Mouse (Mus musculus): Measurements from ENCODE around the gene Ppp1r11.

The Ppp1r11 gene

DNA sequence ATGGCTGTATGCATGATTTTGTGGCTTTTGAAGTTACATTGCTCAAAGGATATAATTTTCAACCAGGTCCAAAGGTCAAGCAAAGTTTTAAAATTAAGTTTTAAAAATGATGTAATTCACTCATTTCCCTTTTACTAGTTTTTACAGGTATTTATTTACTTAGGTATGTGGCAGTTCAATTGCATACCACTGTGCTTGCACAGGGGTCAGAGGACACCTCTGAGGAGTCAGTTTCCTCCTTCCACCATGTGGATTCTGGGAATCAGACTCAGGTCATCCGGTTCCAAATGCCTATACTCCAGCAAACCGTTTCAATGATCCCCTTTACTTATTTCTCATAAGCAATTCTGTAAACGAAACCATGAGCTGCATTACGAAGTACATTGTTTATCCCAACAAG lies 28.8 kb downstream of the Ppp1r11 start:
- in situ Hi-C loops (cut with MboI, MseI): no loop called here

DNA sequence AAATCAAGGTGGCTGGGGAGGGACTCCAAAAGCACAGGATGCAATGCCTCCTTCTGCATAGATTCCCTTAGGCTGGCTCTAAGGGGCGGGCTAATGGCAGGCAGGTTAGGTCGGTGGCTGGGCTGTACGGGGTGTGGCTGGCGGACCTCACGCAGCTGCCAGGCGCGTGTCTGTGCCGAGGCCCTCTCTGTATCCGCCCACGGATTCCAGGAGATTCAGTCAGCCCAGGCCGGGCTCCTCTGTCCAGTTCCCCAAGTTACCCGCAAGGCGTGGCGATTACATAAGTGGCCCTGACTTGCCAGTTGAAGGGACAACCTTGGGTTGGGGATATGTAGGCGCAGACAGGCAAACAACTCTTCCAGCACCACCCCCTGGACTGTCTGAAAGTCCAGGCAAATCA lies 31.3 kb downstream of the Ppp1r11 start:
- in situ Hi-C loops (cut with MboI, MseI): no loop called here

DNA sequence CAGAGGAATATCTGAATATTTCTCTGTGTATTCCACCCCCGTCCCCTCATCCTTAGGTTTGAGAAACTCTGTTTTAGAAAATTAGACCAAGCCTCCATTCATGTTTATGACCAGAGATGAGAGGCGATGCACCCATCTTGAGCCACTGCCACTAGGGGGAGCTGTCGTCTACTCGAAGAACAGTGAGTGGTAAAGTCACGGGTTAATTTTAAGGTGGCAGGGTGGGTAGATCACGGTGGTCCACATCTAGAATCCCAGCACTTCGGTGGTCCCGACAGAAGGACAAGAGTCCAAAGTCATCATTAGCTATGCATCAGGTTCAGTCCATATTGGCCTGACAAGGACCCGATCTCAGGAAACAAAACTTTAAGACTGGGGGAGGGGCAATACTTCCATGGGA lies 36.5 kb downstream of the Ppp1r11 start:
- in situ Hi-C loops (cut with MboI, MseI): no loop called here

DNA sequence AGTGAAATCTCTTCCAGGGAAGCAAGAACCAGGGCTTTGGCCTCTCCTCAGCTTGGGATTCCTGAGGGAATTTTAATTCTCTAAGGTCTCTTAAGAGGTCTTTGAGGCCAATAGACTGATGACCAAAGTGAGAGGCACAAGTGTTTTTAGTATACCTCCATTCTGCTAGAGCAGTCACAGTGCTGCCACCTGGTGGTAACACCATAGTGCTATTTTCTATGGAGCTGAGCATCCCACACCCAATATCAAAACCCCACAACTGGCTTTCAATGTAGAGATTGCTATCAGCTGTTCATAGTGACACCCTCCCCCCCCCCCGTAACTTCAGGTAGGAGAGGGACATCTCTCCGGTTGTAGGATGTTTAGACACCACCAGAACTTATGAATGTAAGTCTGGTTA lies 37.4 kb downstream of the Ppp1r11 start:
- in situ Hi-C loops (cut with MboI, MseI): no loop called here

DNA sequence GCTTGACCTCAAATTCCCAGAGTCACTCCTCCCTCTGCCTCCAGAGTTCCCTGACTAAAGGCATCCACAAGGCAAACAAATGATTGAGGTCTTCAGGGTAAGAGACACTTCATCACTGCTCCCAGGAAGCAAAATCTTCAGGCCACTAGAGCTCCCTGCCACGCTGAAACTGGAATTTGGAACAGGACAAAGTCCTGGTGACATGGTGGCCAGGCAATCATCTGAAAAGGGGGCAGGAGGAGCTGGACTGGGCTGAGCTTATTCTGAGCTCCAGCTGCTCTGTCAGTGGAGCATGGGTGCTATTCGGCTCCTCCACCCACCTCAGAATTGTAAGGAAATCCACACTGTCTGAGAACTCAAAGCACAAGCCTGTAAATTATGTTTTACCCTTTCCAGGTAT lies 39.5 kb downstream of the Ppp1r11 start:
- in situ Hi-C loops (cut with MboI, MseI): no loop called here

DNA sequence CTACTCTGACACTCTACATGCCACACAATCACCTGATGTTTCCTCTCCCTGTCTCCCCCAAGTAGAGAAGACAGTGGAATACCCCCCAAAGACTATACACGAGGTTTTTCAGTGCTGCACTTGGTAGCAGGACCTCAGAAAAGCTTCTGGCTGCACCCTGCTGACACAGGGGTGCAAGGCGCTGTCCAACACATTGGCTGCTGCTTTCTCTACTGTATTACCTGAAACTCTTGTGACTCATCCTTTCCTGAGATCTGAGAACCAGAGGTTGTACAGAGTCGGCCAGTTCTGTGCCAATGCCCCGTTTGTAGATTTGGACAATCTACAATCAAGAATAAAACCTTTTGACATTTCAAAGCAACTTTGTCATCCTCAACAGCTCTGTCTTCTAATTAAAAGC lies 41.7 kb downstream of the Ppp1r11 start:
- in situ Hi-C loops (cut with MboI, MseI): no loop called here

DNA sequence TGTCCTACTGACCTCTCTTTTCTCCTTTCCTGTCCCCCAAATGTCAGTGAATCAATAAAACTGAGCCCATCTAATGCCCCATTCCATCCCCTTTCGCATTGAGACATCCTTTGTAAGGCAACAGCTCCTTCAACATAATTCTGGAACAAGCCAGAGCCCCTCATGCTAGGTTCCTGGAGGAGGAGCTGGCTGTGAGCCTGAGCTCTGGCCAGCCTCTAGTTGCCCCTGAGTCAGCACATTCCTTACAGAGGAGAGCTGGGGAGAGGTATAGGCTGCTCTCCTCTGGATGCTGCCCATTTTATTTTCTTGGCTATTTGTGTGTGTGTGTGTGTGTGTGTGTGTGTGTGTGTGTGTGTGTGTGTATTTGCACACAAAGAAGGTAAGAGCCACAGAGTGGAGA lies 43.3 kb downstream of the Ppp1r11 start:
- in situ Hi-C loops (cut with MboI, MseI): no loop called here

DNA sequence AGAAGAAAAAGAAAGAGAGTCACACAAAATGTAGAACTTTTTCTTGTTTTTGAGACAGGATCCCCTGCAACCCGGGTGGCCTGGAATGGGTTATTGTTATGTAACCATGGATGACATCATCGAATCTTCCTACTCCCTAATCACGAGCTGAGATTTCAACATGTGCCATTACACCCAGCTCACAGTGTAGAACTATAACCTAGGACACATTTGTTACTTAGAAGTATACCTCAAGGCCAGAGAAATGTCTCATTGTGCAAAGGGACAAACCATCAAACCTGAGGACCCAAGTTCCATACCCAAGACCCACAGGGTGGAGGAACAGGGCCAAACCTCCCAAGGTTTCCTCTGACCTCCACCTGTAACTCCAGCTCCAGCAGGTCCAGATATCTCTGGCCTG lies 47.9 kb downstream of the Ppp1r11 start:
- in situ Hi-C loops (cut with MboI, MseI): no loop called here

DNA sequence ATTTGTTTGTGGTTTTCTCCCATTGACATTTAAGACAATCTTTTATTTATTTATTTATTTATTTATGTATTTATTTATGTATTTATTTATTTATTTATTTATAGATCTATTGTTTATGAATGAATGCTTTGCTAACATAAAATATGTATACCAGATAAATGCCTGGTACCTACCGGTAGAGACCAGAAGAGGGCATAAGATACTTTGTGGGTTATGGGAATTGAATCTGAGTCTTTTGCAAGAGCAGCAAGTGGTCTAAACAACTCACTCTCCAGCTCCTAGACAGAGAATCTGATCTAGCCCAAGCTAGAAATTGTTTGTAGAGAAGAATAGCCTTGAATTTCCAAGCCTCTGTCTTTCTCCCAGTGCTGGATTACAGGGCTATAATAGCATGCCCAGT lies 50.9 kb downstream of the Ppp1r11 start:
- in situ Hi-C loops (cut with MboI, MseI): no loop called here

DNA sequence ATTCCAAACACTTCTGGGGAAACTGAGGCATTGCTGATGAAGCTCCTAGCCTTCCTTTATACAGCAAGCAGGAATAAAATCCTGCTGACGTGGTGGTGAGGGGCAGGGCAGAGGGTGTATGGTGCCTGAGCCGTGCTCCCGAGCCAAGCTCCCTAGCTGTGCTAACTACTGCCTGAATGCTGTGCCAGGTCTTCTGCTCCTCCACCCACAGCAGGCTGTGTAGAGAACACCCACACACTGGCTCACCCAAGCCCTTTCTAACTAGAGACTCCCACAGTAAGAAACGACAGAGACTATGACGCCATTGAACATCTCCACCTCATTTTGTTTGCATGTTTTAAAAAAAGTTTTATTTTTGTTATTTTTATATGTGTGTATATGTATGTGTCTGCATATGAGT lies 51.5 kb downstream of the Ppp1r11 start:
- in situ Hi-C loops (cut with MboI, MseI): no loop called here

DNA sequence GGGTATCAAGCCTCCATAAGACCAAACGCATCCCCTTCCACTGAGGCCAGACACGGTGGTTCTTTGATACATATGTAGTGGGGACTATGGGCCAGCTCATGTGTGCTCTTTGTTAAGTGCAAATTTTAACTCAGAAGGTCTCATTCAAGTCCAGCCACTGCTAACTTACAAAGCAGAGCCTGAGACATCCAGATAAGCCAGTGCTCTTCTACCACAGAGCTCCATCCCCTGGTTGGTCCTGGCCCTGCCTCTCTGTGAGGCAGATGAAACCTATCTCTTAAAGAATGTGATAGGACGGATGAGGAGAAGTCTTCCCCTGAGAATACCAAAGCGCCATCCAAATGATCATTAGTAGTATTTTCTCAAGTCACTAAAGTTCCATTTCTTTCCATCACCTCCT lies 52.2 kb downstream of the Ppp1r11 start:
- in situ Hi-C loops (cut with MboI, MseI): loop anchor here (10.0 kb wide), 1 partner anchor 305 kb away; the partner anchor contains the start of gene Olfr94
